Mouse (Mus musculus) liver, embryonic 14.5 days (tissue): ENCODE measurements around the gene Ghr. TPM values are rescaled to one million over a fixed set of nuclear protein-coding genes. Genes with fewer than 3 reads are reported as not detected.

Experiments used
- ATAC-seq: fragments of 200-750 bp; cut with Nextera tagmentation; 2 replicates; pipeline ENCODE4 v1.8.0; 2017; ENCODE audit warnings: moderate number of reproducible peaks, mild to moderate bottlenecking, moderate library complexity; ENCODE audit not compliant: insufficient read depth
- DNase-seq, 3 experiments: peaks; one replicate each; pipeline ENCODE4 v3.0.0-alpha.2; 2012 to 2013; ENCODE audit warnings: low read depth in 3 of 3, low spot score in 3 of 3
- H3K27ac ChIP-seq: fragments of 300-500 bp; sonication (generic); 2 replicates; pipeline ENCODE4 v1.5.1; 2014; ENCODE audit warnings: moderate library complexity, mild to moderate bottlenecking, control low read depth, inconsistent platforms
- H3K27me3 ChIP-seq: fragments of 300-500 bp; sonication (generic); 2 replicates; pipeline ENCODE4 v1.6.1; 2014; ENCODE audit warnings: mild to moderate bottlenecking, low read length, moderate library complexity; ENCODE audit not compliant: control insufficient read depth, insufficient read depth
- H3K36me3 ChIP-seq: fragments of 300-500 bp; sonication (generic); replicated peaks from 2 replicates; pipeline ENCODE4 v1.6.1; 2014; ENCODE audit warnings: low read depth; ENCODE audit not compliant: control insufficient read depth, insufficient read depth
- H3K4me1 ChIP-seq, 2 experiments: fragments of 200-500 bp in 1 of 2; fragments of 300-500 bp in 1 of 2; sonication (generic) in 1 of 2; replicated peaks; 2 replicates each; pipeline ENCODE4 v1.6.1; 2012 to 2014; ENCODE audit warnings: antibody characterized with exemption in 1 of 2, inconsistent platforms in 1 of 2, low read length in 1 of 2; ENCODE audit not compliant: control insufficient read depth in 2 of 2, insufficient read depth in 2 of 2
- H3K4me2 ChIP-seq: fragments of 300-500 bp; sonication (generic); 2 replicates; pipeline ENCODE4 v1.6.1; 2014; ENCODE audit warnings: low read depth, mild to moderate bottlenecking, control low read depth, moderate library complexity
- H3K4me3 ChIP-seq, 2 experiments: fragments of 200-500 bp in 1 of 2; fragments of 300-500 bp in 1 of 2; sonication (generic) in 1 of 2; 2 replicates each; pipeline ENCODE4 v1.5.1; 2012 to 2014; ENCODE audit warnings: low read depth in 2 of 2, low read length in 2 of 2, mild to moderate bottlenecking in 2 of 2, control low read depth in 1 of 2, inconsistent platforms in 1 of 2, moderate library complexity in 1 of 2; ENCODE audit not compliant: insufficient read depth in 1 of 2
- H3K9ac ChIP-seq: fragments of 300-500 bp; sonication (generic); replicated peaks from 2 replicates; pipeline ENCODE4 v1.6.1; 2014; ENCODE audit warnings: mild to moderate bottlenecking, control low read depth, moderate library complexity
- H3K9me3 ChIP-seq: fragments of 300-500 bp; sonication (generic); 2 replicates; pipeline ENCODE4 v1.6.1; 2016; ENCODE audit warnings: low read length, mixed read lengths; ENCODE audit not compliant: control insufficient read depth
- CTCF ChIP-seq: IDR thresholded peaks from 2 replicates; pipeline ENCODE4 v1.5.1; 2016; ENCODE audit warnings: antibody characterized with exemption, low read depth, control low read depth
- EP300 ChIP-seq: IDR thresholded peaks from 2 replicates; pipeline ENCODE4 v1.6.1; 2016; ENCODE audit warnings: antibody characterized with exemption, low read depth
- WGBS: fragments of 180-500 bp; shearing (Covaris S2); extraction: QIAGEN DNeasy Blood & Tissue Kit; methylation state at CpG from one replicate; pipeline ENCODE4 v1.1.7; 2014; ENCODE audit not compliant: insufficient replicate concordance; 5-methylcytosine and 5-hydroxymethylcytosine counted together
- polyA plus RNA-seq, 2 experiments: library from polyadenylated mRNA; depleted of rRNA in 1 of 2; stranded (reverse) in 1 of 2; unstranded in 1 of 2; fragments of >200 nt; fragmentation: Nextera tagmentation in 1 of 2; extraction: Ambion mirVana in 1 of 2; gene quantifications; 2 replicates each; pipeline versions ENCODE4 v1.2.1 to v1.2.3; 2012 to 2014

Ghr gene
- polyA plus RNA-seq, 2 experiments, result 6.9 to 18.3 TPM

DNA sequence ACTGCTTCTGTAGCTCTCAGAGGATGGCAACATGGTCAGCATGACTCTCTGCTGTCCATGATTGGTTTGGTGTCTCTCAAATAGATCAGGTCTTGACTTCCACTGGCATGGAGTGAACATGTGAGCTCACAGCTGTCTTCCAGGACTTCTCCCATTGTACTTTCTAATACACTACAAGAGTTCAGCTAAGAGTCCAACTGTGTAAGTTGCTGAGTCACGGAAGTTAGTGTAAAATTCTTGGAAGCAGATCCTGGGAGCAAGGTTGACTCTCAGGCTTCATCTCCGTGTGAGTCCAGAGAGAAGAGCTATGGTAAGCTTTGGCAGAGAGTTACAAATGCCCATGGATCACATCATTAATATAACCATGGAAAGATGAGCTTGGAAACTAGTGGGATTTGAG is 229.6 kb downstream of the Ghr start:
- Histone ChIP-seq H3K27ac (no peak overlapping the region), H3K4me3 (no peak overlapping the region), H3K27me3 (no peaks in the 10 kb centered on the region), H3K9me3 (no peaks in the 10 kb centered on the region), H3K4me1 (no peaks in the 10 kb centered on the region), H3K4me2 (no peak overlapping the region), H3K9ac (no peak overlapping the region), H3K36me3 (no peaks in the 10 kb centered on the region)
- TF ChIP-seq CTCF (no peak), EP300 (no peak)
- DNase-seq (no peak), ATAC-seq (no peak)
- 43% methylated on average over 2 of the region's 2 CpGs for WGBS

DNA sequence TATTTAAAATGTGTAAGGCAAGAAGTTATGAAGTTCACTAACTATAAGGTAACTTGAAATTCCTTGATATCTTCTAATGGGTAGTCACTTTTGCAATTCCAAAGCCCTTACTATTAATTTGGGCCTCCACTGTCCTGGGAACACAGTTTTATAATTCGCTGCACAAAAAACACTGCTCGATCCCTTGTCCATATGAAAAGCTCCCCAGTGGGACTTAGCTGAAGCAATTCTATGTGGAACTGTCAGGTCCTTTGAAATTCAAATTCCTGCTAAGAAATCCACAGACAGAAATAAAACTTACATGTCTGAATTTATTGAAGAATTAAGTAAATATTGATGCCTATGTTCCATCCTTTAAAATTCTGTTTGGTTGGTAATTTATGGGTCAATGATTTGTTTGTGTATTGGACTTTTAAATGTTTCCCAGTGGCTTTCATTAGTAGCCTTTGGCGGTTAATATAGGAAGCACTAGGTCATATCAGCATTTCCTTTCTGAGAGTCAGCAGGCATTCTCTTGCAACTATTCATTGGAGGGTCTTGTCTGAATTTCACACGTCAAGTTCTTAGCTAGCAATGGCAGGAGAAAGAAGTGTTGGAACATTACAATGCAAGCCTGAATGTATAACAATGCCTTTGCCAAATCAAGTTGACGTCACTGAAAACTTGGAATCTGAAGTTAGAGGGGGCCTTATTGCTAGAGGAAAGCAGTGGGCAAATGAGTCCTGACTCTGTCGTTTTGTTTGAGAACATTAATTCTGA is 233.8 kb downstream of the Ghr start:
- no peaks in the 10 kb centered on the region for H3K36me3 ChIP-seq
- H3K4me2 ChIP-seq, result no peak overlapping the region
- H3K4me1 ChIP-seq, result no peaks in the 10 kb centered on the region
- no peak overlapping the region for H3K27ac ChIP-seq
- WGBS, result 43% methylated on average over 6 of the region's 6 CpGs
- no peak for DNase-seq
- no peak overlapping the region for H3K4me3 ChIP-seq
- no peaks in the 10 kb centered on the region for H3K9me3 ChIP-seq
- ATAC-seq, result no peak
- TF ChIP-seq EP300 (no peak), CTCF (no peak)
- no peaks in the 10 kb centered on the region for H3K27me3 ChIP-seq
- no peak overlapping the region for H3K9ac ChIP-seq

DNA sequence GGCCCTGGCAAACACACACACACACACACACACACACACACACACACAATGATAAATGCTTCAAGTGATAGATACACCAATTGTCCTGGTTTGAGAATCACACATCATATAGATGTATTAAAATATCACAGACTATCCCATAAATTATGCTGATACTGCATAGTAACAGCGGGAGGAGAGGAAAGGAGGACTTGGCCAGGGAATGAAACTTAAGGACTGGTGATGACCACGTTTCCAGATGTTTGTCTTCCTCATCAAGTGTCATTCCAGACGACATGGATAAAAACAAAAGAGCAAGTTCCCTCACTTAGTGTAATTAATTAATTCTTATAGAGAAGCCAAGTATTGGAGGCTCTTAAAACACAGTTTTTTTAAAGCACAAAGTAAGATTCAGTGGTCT is 236.6 kb downstream of the Ghr start:
- Histone ChIP-seq H3K4me1 (no peaks in the 10 kb centered on the region), H3K9ac (no peak overlapping the region), H3K4me2 (no peak overlapping the region), H3K27ac (no peak overlapping the region), H3K4me3 (no peak overlapping the region), H3K27me3 (no peaks in the 10 kb centered on the region), H3K36me3 (no peaks in the 10 kb centered on the region), H3K9me3 (no peaks in the 10 kb centered on the region)
- 58% methylated on average over 3 of the region's 3 CpGs for WGBS
- ATAC-seq, result no peak
- TF ChIP-seq EP300 (no peak), CTCF (no peak)
- no peak for DNase-seq

DNA sequence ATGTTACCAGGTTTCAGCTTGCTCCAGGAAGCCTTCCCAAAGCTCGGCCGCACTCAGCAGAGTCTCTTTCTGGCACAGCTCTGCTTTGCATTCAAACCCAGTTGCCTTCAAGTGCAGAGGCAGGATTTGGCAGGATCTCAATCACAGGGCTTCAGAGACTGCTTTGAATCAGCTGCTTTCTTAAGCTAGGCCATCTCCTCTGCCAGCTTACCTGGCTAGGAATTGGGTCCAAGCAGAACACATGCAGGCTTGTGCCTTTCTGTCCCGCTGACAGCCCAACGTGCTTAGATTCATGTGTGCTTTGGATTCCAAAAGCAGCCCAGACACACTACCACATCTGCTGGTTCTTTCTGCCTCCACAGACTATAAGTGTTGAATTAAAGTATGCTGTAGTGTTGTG is 238.7 kb downstream of the Ghr start:
- H3K27me3 ChIP-seq, result no peaks in the 10 kb centered on the region
- ATAC-seq (no peak), DNase-seq (no peak)
- TF ChIP-seq EP300 (no peak), CTCF (no peak)
- H3K27ac ChIP-seq, result no peak overlapping the region
- no peak overlapping the region for H3K4me3 ChIP-seq
- no peaks in the 10 kb centered on the region for H3K9me3 ChIP-seq
- no peaks in the 10 kb centered on the region for H3K4me1 ChIP-seq
- no peak overlapping the region for H3K4me2 ChIP-seq
- 81% methylated on average over 4 of the region's 4 CpGs for WGBS
- no peak overlapping the region for H3K9ac ChIP-seq
- no peaks in the 10 kb centered on the region for H3K36me3 ChIP-seq

DNA sequence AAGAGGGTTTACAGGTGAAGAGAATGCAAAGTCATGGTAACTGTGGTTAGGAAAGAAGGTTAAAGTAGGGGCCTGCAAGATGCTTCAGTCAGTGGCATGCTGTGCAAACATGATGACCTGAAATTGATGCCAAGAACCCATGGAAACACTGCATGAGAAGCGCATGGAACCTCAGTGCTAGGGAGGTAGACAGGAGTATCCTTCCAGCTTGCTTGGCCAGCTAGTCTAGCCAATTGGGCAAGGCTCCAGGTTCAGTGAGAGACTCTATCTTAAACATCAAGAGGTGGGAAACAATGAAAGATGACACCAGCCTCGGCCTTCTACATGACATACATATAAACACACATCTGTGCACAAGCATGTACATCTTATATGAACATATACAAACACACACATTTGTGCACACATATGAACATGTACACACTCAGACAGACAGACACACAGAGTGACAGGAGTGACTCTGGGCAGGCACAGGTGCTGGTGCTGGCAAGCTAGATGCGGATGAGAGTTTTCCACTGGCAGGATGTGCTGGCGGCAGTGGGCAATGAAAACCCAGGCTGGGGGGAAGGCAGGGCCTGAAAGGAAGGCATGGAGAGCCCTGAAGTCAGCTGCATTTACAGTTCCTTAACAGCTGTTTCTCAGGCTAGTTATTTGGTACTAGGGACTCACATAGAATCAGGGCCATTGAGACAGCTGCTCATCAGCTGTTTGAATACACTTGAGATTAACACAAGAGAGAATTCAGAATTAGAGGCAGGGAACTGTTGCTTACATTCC is 241.3 kb downstream of the Ghr start:
- no peak overlapping the region for H3K27ac ChIP-seq
- no peak for TF ChIP-seq EP300
- TF ChIP-seq CTCF, result no peak
- ATAC-seq (no peak), DNase-seq (no peak)
- H3K4me2 ChIP-seq, result no peak overlapping the region
- H3K9me3 ChIP-seq, result no peaks in the 10 kb centered on the region
- H3K4me3 ChIP-seq, result no peak overlapping the region
- 62% methylated on average over 4 of the region's 4 CpGs for WGBS
- H3K27me3 ChIP-seq, result no peaks in the 10 kb centered on the region
- H3K4me1 ChIP-seq, result no peaks in the 10 kb centered on the region
- H3K9ac ChIP-seq, result no peak overlapping the region
- no peaks in the 10 kb centered on the region for H3K36me3 ChIP-seq
